ENCODE assay signal across 9 mouse cellular contexts in the genomic region with DNA sequence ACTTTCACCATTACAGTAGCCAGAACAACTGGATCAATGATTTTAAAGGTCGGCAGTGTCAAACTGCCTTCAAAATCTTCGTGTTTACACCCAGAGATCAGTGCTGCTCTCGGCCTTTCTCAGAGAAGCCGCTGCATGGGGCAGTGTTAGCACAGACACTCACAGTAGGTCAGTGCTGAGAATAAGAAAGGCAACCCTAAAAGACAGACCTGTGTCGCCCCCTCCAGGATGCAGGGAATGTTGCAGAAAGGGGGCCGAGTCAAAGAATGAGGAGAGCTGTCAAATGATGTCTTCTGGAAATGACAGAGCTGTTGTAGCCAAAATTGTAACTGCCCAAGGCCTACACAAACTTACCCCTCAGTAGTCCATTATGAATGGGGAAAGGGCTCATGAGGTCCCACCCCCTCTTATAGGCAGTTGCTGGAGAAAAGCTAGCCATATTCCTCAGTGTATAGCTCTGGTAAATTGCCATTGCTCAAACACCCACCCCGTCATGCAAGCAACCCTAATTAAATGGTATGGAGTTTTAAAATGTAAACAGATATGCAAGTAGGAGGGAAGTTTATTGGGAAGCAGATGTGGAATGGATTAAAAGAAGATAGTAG.
DNase-seq lines count a peak whose midpoint lies in the region; ATAC-seq and TF ChIP-seq lines count a peak whose summit lies in the region.
"Had no signal": no experiment of that assay in that cellular context is flagged by ENCODE, and none has a peak within 500 bp of the region (broad histone marks: within the 10 kb centered on the region; RNA-seq: fewer than 3 reads in every experiment).

No protein-coding gene starts in this region.

- peaks cover 7 to 17% of the 10 kb centered on the region in 2 experiments for H3K27me3 ChIP-seq in MEL (ENCODE audit: control insufficient read depth in 1 of 2, insufficient read depth in 2 of 2, low read length in 2 of 2)
- H3K27me3 ChIP-seq in neural tube, embryonic 11.5 days (ENCODE audit: control insufficient read depth, insufficient read depth, low read length): no peaks in the 10 kb centered on the region

- H3K4me2 ChIP-seq in neural tube, embryonic 11.5 days (ENCODE audit: low read depth): no peak overlapping the region

- no peak overlapping the region for H3K9ac ChIP-seq in MEL (ENCODE audit: control insufficient read depth, low read depth, low read length, poor library complexity, severe bottlenecking)
- no peak overlapping the region for H3K9ac ChIP-seq in neural tube, embryonic 11.5 days (ENCODE audit: low read length)

- peak; percentile 65 to 84 for ATAC-seq in hematopoietic stem cell, adult 5-6 weeks (replicated peaks in 1 of 2; ENCODE audit: insufficient read depth in 1 of 2, low FRiP score in 2 of 2, low TSS enrichment in 1 of 2, low read depth in 1 of 2, poor library complexity in 2 of 2, severe bottlenecking in 2 of 2)
- ATAC-seq in neural tube, embryonic 11.5 days (ENCODE audit: insufficient read depth, low FRiP score, low TSS enrichment): peak; percentile 25; the same call in 1 of the 2 replicates

- no peak for TF ChIP-seq EP300 in MEL (IDR thresholded peaks at IDR 0.05; ENCODE audit: low read depth in 1 of 2, low read length in 2 of 2)

- H3K4me1 ChIP-seq in MEL (ENCODE audit: control insufficient read depth in 1 of 2, insufficient read depth in 2 of 2, low read length in 2 of 2): no peaks in the 10 kb centered on the region
- H3K4me1 ChIP-seq in neural tube, embryonic 11.5 days (ENCODE audit: control insufficient read depth, insufficient read depth, low read length): no peaks in the 10 kb centered on the region

- TF ChIP-seq CTCF in MEL (IDR thresholded peaks at IDR 0.05 in 2 of 3, conservative IDR thresholded peaks at IDR 0.05 in 1 of 3; ENCODE audit: control insufficient read depth in 1 of 3, insufficient read depth in 1 of 3, low read depth in 2 of 3, low read length in 3 of 3, poor library complexity in 1 of 3, severe bottlenecking in 1 of 3): peak; percentile 44 to 53 (median 47); a peak in 5 of 6 replicates

- TF ChIP-seq POLR2A in MEL (IDR thresholded peaks at IDR 0.05; ENCODE audit: control insufficient read depth in 1 of 2, insufficient read depth in 1 of 2, low read depth in 1 of 2, low read length in 2 of 2, poor library complexity in 1 of 2): no peak

- 32% methylated on average over 7 of the region's 7 CpGs for WGBS in neural tube, embryonic 11.5 days

- no peaks in the 10 kb centered on the region for H3K36me3 ChIP-seq in MEL (ENCODE audit: control insufficient read depth in 1 of 2, insufficient read depth in 2 of 2, low read length in 2 of 2)
- H3K36me3 ChIP-seq in neural tube, embryonic 11.5 days (ENCODE audit: control insufficient read depth, insufficient read depth, low read length): no peaks in the 10 kb centered on the region
- H3K36me3 ChIP-seq: G1E had no signal

- peak; percentile 53 for TF ChIP-seq RAD21 in MEL (IDR thresholded peaks at IDR 0.05; ENCODE audit: low read depth, low read length)

- peak; percentile 14 for DNase-seq in gastrocnemius, postnatal 10 days
- no peak for DNase-seq in gastrocnemius, adult 18-20 months (ENCODE audit: low spot score)
- peak; percentile 24 for DNase-seq in MEL (ENCODE audit: low read depth, low spot score)
- peak; percentile 57 to 62 for DNase-seq in cerebellum, postnatal 14 days
- DNase-seq in liver: peak; percentile 15
- peak; percentile 44 for DNase-seq in neural tube, embryonic 11.5 days (ENCODE audit: low spot score)
- DNase-seq in urinary bladder, postnatal 4 days (ENCODE audit: low spot score in 2 of 2): no peak

- no peak overlapping the region for H3K27ac ChIP-seq in MEL (ENCODE audit: control insufficient read depth, low read depth, low read length)
- H3K27ac ChIP-seq in neural tube, embryonic 11.5 days (ENCODE audit: low read depth, low read length): no peak overlapping the region

- no peaks in the 10 kb centered on the region for H3K79me2 ChIP-seq in MEL (ENCODE audit: control insufficient read depth, insufficient read depth, low read length, poor library complexity)

- no peaks in the 10 kb centered on the region for H3K9me3 ChIP-seq in MEL (replicated peaks; ENCODE audit: insufficient read depth, low read length)
- H3K9me3 ChIP-seq in neural tube, embryonic 11.5 days (ENCODE audit: control insufficient read depth, low read length): no peaks in the 10 kb centered on the region
- H3K9me3 ChIP-seq: G1E had no signal

- H3K4me3 ChIP-seq in MEL (ENCODE audit: control insufficient read depth in 1 of 2, insufficient read depth in 1 of 2, low read depth in 2 of 2, low read length in 2 of 2): no peak overlapping the region
- no peak overlapping the region for H3K4me3 ChIP-seq in neural tube, embryonic 11.5 days (ENCODE audit: low read depth, low read length)

TF ChIP-seq in MEL, 35 proteins besides CTCF, POLR2A, EP300 and RAD21:
- TF ChIP-seq MYB (IDR thresholded peaks at IDR 0.05; ENCODE audit: low read depth, low read length) (no peak), BHLHE40 (IDR thresholded peaks at IDR 0.05; ENCODE audit: borderline replicate concordance, low read depth, low read length) (no peak), MAFK (IDR thresholded peaks at IDR 0.05; ENCODE audit: borderline replicate concordance, low read depth, low read length) (no peak), ZMIZ1 (IDR thresholded peaks at IDR 0.05; ENCODE audit: low read depth, low read length) (no peak), RCOR1 (IDR thresholded peaks at IDR 0.05; ENCODE audit: low read depth, low read length) (no peak), ZC3H11A (IDR thresholded peaks at IDR 0.05; ENCODE audit: low read depth, low read length) (peak; percentile 26; the same call in 1 of the 2 replicates), MAZ (IDR thresholded peaks at IDR 0.05; ENCODE audit: low read depth, low read length) (no peak), E2F4 (IDR thresholded peaks at IDR 0.05; ENCODE audit: borderline replicate concordance, low read depth, low read length) (no peak), NRF1 (IDR thresholded peaks at IDR 0.05; ENCODE audit: insufficient read depth, low read depth, low read length, poor library complexity, severe bottlenecking) (no peak), SMC3 (IDR thresholded peaks at IDR 0.05; ENCODE audit: low read depth, low read length) (peak; percentile 35)

Comparison
In these comparisons a context has a peak if more than half of its experiments do, and no peak if none do; other contexts are left out.
1. DNase-seq: peak in gastrocnemius, postnatal 10 days (single experiment), MEL (single experiment), cerebellum, postnatal 14 days (2 of 2), liver (single experiment) and neural tube, embryonic 11.5 days (single experiment); none in gastrocnemius, adult 18-20 months (single experiment) and urinary bladder, postnatal 4 days (0 of 2).